Mouse (Mus musculus): ENCODE measurements around the gene Scaf8.

DNA sequence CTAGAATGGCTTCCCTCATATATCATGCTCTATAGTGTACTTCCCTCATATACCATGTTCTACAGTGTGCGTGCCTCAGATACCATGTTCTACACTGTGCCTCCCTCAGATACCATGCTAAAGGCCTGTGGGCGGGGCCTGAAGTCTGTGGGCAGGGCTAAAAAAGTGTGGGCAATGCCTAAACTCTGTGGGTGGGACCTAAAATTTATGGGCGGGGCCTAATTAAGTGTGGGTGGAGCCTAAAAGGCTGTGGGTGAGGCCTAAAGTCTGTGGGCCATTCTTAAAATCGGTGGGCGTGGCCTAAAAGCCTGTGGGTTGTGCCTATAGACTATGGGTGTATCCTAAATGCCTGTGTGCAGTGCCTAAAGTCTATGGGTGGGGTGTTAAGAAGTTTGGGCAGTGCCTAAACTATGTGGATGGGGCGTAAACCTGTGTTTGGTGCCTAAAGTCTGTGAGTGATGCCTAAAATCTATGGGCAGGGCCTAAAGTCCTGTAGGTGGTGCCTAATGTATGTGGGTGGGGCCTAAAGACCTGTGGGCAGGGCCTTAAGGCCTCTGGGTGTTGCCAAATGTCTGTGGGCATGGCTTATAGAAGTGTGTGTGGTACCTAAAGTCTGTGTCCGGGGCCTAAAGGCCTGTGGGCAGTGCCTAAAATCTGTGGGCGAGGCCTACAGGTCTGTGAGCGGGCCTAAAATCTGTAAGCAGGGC lies 39.5 kb upstream of the Scaf8 start:
- no peak for TF ChIP-seq POLR2A (IDR thresholded peaks at IDR 0.05; ENCODE audit: low read depth, low read length)
- TF ChIP-seq CTCF (conservative IDR thresholded peaks at IDR 0.05; ENCODE audit: insufficient read depth, insufficient read length, low read depth, low read length) = no peak
